ENCODE assay signal across 11 mouse cellular contexts in genomic region chr10:83049174-83049780, GRCm38 (mm10).
DNase-seq lines count a peak whose midpoint lies in the region; ATAC-seq and TF ChIP-seq lines count a peak whose summit lies in the region.
"Had no signal": no experiment of that assay in that cellular context is flagged by ENCODE, and none has a peak within 500 bp of the region (broad histone marks: within the 10 kb centered on the region; RNA-seq: fewer than 3 reads in every experiment).

No protein-coding gene starts in this region.

- no peak for TF ChIP-seq CTCF in heart, adult 2 months (IDR thresholded peaks at IDR 0.05)

- no peaks in the 10 kb centered on the region for H3K36me3 ChIP-seq in hindbrain, embryonic 15.5 days
- H3K36me3 ChIP-seq in midbrain, embryonic 16.5 days (ENCODE audit: control insufficient read depth, insufficient read depth, low read length) = no peaks in the 10 kb centered on the region
- H3K36me3 ChIP-seq in heart, adult 2 months (ENCODE audit: control insufficient read depth, insufficient read depth, low read length) = no peaks in the 10 kb centered on the region

- peak; percentile 80 for DNase-seq in right cerebral cortex, adult 18-20 months
- no peak for DNase-seq in right cerebral cortex, postnatal 4 days
- no peak for DNase-seq in heart, adult 2 months
- DNase-seq in gastrocnemius, postnatal 14 days = no peak
- DNase-seq in adrenal gland, adult 18-20 months (ENCODE audit: low spot score in 2 of 2) = no peak
- DNase-seq: kidney, adult 18-20 months; liver, postnatal 0 days had no signal

- peaks cover 17% of the 10 kb centered on the region for H3K4me1 ChIP-seq in hindbrain, embryonic 15.5 days (replicated peaks)
- peaks cover 9% of the 10 kb centered on the region for H3K4me1 ChIP-seq in midbrain, embryonic 16.5 days (ENCODE audit: control insufficient read depth, insufficient read depth, low read length)
- peaks cover 3% of the 10 kb centered on the region; the same call in 1 of the 2 replicates for H3K4me1 ChIP-seq in heart, adult 2 months (ENCODE audit: control insufficient read depth, insufficient read depth, low read length)

- WGBS in hindbrain, embryonic 15.5 days = 36% methylated on average over 12 of the region's 12 CpGs
- 35% methylated on average over 12 of the region's 12 CpGs for WGBS in midbrain, embryonic 16.5 days
- 75% methylated on average over 12 of the region's 12 CpGs for WGBS in heart, adult 2 months

- H3K9me3 ChIP-seq in hindbrain, embryonic 15.5 days = no peaks in the 10 kb centered on the region
- no peaks in the 10 kb centered on the region for H3K9me3 ChIP-seq in midbrain, embryonic 16.5 days (replicated peaks; ENCODE audit: control insufficient read depth, low read length, poor library complexity, severe bottlenecking)
- H3K9me3 ChIP-seq: heart, embryonic 12.5 days had no signal

- H3K4me3 ChIP-seq in hindbrain, embryonic 15.5 days = no peak overlapping the region
- H3K4me3 ChIP-seq in midbrain, embryonic 16.5 days (ENCODE audit: low read depth, low read length) = no peak overlapping the region
- no peak overlapping the region for H3K4me3 ChIP-seq in heart, adult 2 months
- H3K4me3 ChIP-seq: heart, embryonic 12.5 days had no signal

- H3K27ac ChIP-seq in hindbrain, embryonic 15.5 days (replicated peaks) = peak overlapping the region; percentile 74
- peak overlapping the region; percentile 81 for H3K27ac ChIP-seq in midbrain, embryonic 16.5 days (ENCODE audit: low read length)
- no peak overlapping the region for H3K27ac ChIP-seq in heart, adult 2 months

- peak; percentile 82 for ATAC-seq in hindbrain, embryonic 15.5 days (ENCODE audit: low FRiP score, low read depth)
- ATAC-seq in midbrain, embryonic 16.5 days = peak; percentile 94
- no peak for ATAC-seq in activated CD4-positive, CD25-positive, alpha-beta regulatory T cell, adult 4 months
- ATAC-seq: liver, postnatal 0 days had no signal

- peak overlapping the region; percentile 35; the same call in 1 of the 2 replicates for H3K4me2 ChIP-seq in hindbrain, embryonic 15.5 days
- peak overlapping the region; percentile 39 for H3K4me2 ChIP-seq in midbrain, embryonic 16.5 days (ENCODE audit: low read length)
- H3K4me2 ChIP-seq: heart, embryonic 12.5 days had no signal

- no peaks in the 10 kb centered on the region for H3K79me2 ChIP-seq in heart, adult 2 months (replicated peaks; ENCODE audit: control insufficient read depth, insufficient read depth, low read length)

- TF ChIP-seq POLR2A in heart, adult 2 months (IDR thresholded peaks at IDR 0.05; ENCODE audit: insufficient read depth, low read depth, low read length) = no peak

- intact Hi-C loops in heart, adult 2 months (cut with DNase I) = no loop called here
- intact Hi-C loops in gastrocnemius, postnatal 14 days (cut with DNase I; ENCODE audit: low total_unique reads) = no loop called here

- TF ChIP-seq EP300 in heart, adult 2 months (IDR thresholded peaks at IDR 0.05; ENCODE audit: insufficient read depth, low read depth, low read length) = no peak

- peak overlapping the region; percentile 8; the same call in 1 of the 2 replicates for H3K9ac ChIP-seq in hindbrain, embryonic 15.5 days
- H3K9ac ChIP-seq in midbrain, embryonic 16.5 days (ENCODE audit: low read depth, low read length) = peak overlapping the region; percentile 49; the same call in 1 of the 2 replicates
- no peak overlapping the region for H3K9ac ChIP-seq in heart, adult 2 months (ENCODE audit: low read depth, low read length)
- H3K9ac ChIP-seq: heart, embryonic 12.5 days; liver, postnatal 0 days had no signal

- no peaks in the 10 kb centered on the region for H3K27me3 ChIP-seq in hindbrain, embryonic 15.5 days
- no peaks in the 10 kb centered on the region for H3K27me3 ChIP-seq in midbrain, embryonic 16.5 days (ENCODE audit: control insufficient read depth, insufficient read depth, low read depth, low read length)
- no peaks in the 10 kb centered on the region for H3K27me3 ChIP-seq in heart, adult 2 months (ENCODE audit: control insufficient read depth, insufficient read depth, low read length)
- H3K27me3 ChIP-seq: heart, embryonic 12.5 days had no signal
